Mouse (Mus musculus) megakaryocyte, embryonic 14.5 days (primary cell): ENCODE results near the gene Rps5.

Experiments
- FLI1 ChIP-seq: IDR thresholded peaks from 2 replicates; pipeline ENCODE4 v1.6.1; 2012; ENCODE audit warnings: low read length, inconsistent platforms, mixed read lengths
- GATA1 ChIP-seq: IDR thresholded peaks from 3 replicates; pipeline ENCODE4 v1.6.1; 2012; ENCODE audit warnings: mixed read lengths, low read length, inconsistent platforms, borderline replicate concordance

GRCm38 (mm10) chr7:12901517-12901916 lies 20.6 kb upstream of the Rps5 start:
- TF ChIP-seq GATA1, result no peak
- TF ChIP-seq FLI1, result no peak
